Mouse (Mus musculus) forebrain, embryonic 11.5 days (tissue): Measurements from ENCODE around the gene Otub1. TPM values are rescaled to one million over a fixed set of nuclear protein-coding genes. Genes with fewer than 3 reads are reported as not detected.

Source experiments
- ATAC-seq: fragments of 200-750 bp; cut with Nextera tagmentation; replicated peaks from 2 replicates; pipeline ENCODE4 v1.8.0; 2017; ENCODE audit warnings: moderate TSS enrichment; ENCODE audit not compliant: low FRiP score
- DNase-seq: peaks from one replicate; pipeline ENCODE4 v3.0.0-alpha.2; 2017; ENCODE audit warnings: low spot score
- H3K27ac ChIP-seq: fragments of 300-500 bp; sonication (generic); 2 replicates; pipeline ENCODE4 v1.5.1; 2014; ENCODE audit warnings: low read depth, low read length
- H3K27me3 ChIP-seq: fragments of 300-500 bp; sonication (generic); 2 replicates; pipeline ENCODE4 v1.6.1; 2014; ENCODE audit warnings: mild to moderate bottlenecking, low read length, mixed read lengths; ENCODE audit not compliant: control insufficient read depth, insufficient read depth
- H3K36me3 ChIP-seq: fragments of 300-500 bp; sonication (generic); 2 replicates; pipeline ENCODE4 v1.6.1; 2014; ENCODE audit warnings: mild to moderate bottlenecking, low read length, moderate library complexity, mixed read lengths; ENCODE audit not compliant: control insufficient read depth, insufficient read depth
- H3K4me1 ChIP-seq: fragments of 300-500 bp; sonication (generic); replicated peaks from 2 replicates; pipeline ENCODE4 v1.6.1; 2014; ENCODE audit warnings: low read length, mixed read lengths; ENCODE audit not compliant: control insufficient read depth, insufficient read depth
- H3K4me2 ChIP-seq: fragments of 300-500 bp; sonication (generic); 2 replicates; pipeline ENCODE4 v1.6.1; 2014; ENCODE audit warnings: low read depth, mild to moderate bottlenecking, low read length, moderate library complexity, mixed read lengths; ENCODE audit not compliant: severe bottlenecking
- H3K4me3 ChIP-seq: fragments of 300-500 bp; sonication (generic); 2 replicates; pipeline ENCODE4 v1.5.1; 2014; ENCODE audit warnings: low read depth, low read length
- H3K9ac ChIP-seq: fragments of 300-500 bp; sonication (generic); 2 replicates; pipeline ENCODE4 v1.6.1; 2014; ENCODE audit warnings: low read length
- H3K9me3 ChIP-seq: fragments of 300-500 bp; sonication (generic); 2 replicates; pipeline ENCODE4 v1.6.1; 2016; ENCODE audit warnings: low read length, mixed read lengths; ENCODE audit not compliant: control insufficient read depth
- WGBS: fragments of 180-500 bp; shearing (Covaris S2); extraction: QIAGEN DNeasy Blood & Tissue Kit; methylation state at CpG from one replicate; pipeline ENCODE4 v1.1.7; 2014; 5-methylcytosine and 5-hydroxymethylcytosine counted together
- polyA plus RNA-seq: library from polyadenylated mRNA; unstranded; fragments of >200 nt; fragmentation: Nextera tagmentation; extraction: Ambion mirVana; gene quantifications from 2 replicates; pipeline ENCODE4 v1.2.1, GENCODE M21; 2014

Gene Otub1
- polyA plus RNA-seq, 1 experiment from 2014 or later = 238 TPM

- no peaks in the 10 kb centered on the region for H3K9me3 ChIP-seq
- no peaks in the 10 kb centered on the region; the same call in 1 of the 2 replicates for H3K27me3 ChIP-seq
- DNase-seq = no peak
- no peak for ATAC-seq
- H3K4me2 ChIP-seq = no peak overlapping the region
- whole genome bisulfite sequencing = 85% methylated on average over 6 of the region's 6 CpGs
- H3K4me1 ChIP-seq = peaks cover 21% of the 10 kb centered on the region
- H3K9ac ChIP-seq = no peak overlapping the region
- H3K27ac ChIP-seq = no peak overlapping the region
- no peak overlapping the region for H3K4me3 ChIP-seq
- no peaks in the 10 kb centered on the region for H3K36me3 ChIP-seq
Observed at GRCm38 (mm10) chr19:7151927-7152653, 54.0 kb downstream of the Otub1 start.

- DNase-seq = no peak
- H3K9me3 ChIP-seq = no peaks in the 10 kb centered on the region
- no peak overlapping the region for H3K9ac ChIP-seq
- no peak overlapping the region for H3K4me2 ChIP-seq
- H3K27ac ChIP-seq = no peak overlapping the region
- ATAC-seq = no peak
- H3K27me3 ChIP-seq = no peaks in the 10 kb centered on the region; the same call in 1 of the 2 replicates
- no peaks in the 10 kb centered on the region for H3K36me3 ChIP-seq
- peaks cover 16% of the 10 kb centered on the region for H3K4me1 ChIP-seq
- 72% methylated on average over 7 of the region's 7 CpGs for WGBS
- H3K4me3 ChIP-seq = no peak overlapping the region
Observed at GRCm38 (mm10) chr19:7151300-7151926, 54.7 kb downstream of the Otub1 start.

GRCm38 (mm10) chr19:7149158-7149685 is 56.9 kb downstream of the Otub1 start:
- WGBS = 71% methylated on average over 7 of the region's 7 CpGs
- ATAC-seq = no peak
- Histone ChIP-seq H3K9me3 (no peaks in the 10 kb centered on the region), H3K4me1 (peaks cover 10% of the 10 kb centered on the region), H3K27me3 (peaks cover 5% of the 10 kb centered on the region; the same call in 1 of the 2 replicates), H3K4me2 (no peak overlapping the region), H3K9ac (peak overlapping the region; percentile 12; the same call in 1 of the 2 replicates), H3K36me3 (no peaks in the 10 kb centered on the region), H3K4me3 (no peak overlapping the region), H3K27ac (no peak overlapping the region)
- no peak for DNase-seq

- Histone ChIP-seq H3K4me1 (peaks cover 14% of the 10 kb centered on the region), H3K9me3 (no peaks in the 10 kb centered on the region), H3K36me3 (no peaks in the 10 kb centered on the region), H3K27me3 (peaks cover 5% of the 10 kb centered on the region), H3K4me3 (no peak overlapping the region), H3K27ac (no peak overlapping the region), H3K4me2 (no peak overlapping the region), H3K9ac (peak overlapping the region; percentile 12; the same call in 1 of the 2 replicates)
- ATAC-seq (no peak), DNase-seq (no peak)
- 67% methylated on average over 8 of the region's 8 CpGs for WGBS
Observed at GRCm38 (mm10) chr19:7148541-7149085, 57.5 kb downstream of the Otub1 start.

Other genes starting within 250 kb of the Otub1 start
- 305 and 329 TPM in 2 replicates for gene Ppp1r14b, start 231.3 kb downstream of the Otub1 start, polyA plus RNA-seq
- gene Plcb3, start 229.8 kb downstream of the Otub1 start, polyA plus RNA-seq = 21.2 and 24.1 TPM in 2 replicates
- gene Fkbp2, start 225.8 kb downstream of the Otub1 start, polyA plus RNA-seq = 65.4 and 80.7 TPM in 2 replicates
- 29.5 and 32.7 TPM in 2 replicates for gene Vegfb, start 218.7 kb downstream of the Otub1 start, polyA plus RNA-seq
- gene Dnajc4, start 213.7 kb downstream of the Otub1 start, polyA plus RNA-seq = 14.5 and 18.8 TPM in 2 replicates
- gene Nudt22, start 210.2 kb downstream of the Otub1 start, polyA plus RNA-seq = 13.5 and 14.6 TPM in 2 replicates
- gene Trpt1, start 210.2 kb downstream of the Otub1 start, polyA plus RNA-seq = 12.8 and 14.9 TPM in 2 replicates
- gene Fermt3, start 186.8 kb downstream of the Otub1 start, polyA plus RNA-seq = 8.0 and 8.5 TPM in 2 replicates
- 428 and 444 TPM in 2 replicates for gene Stip1, start 166.3 kb downstream of the Otub1 start, polyA plus RNA-seq
- 3.6 and 4.0 TPM in 2 replicates for gene Macrod1, start 149.5 kb downstream of the Otub1 start, polyA plus RNA-seq
- 7.7 and 9.0 TPM in 2 replicates for gene Flrt1, start 100.6 kb downstream of the Otub1 start, polyA plus RNA-seq
- gene Cox8a, start 11.3 kb upstream of the Otub1 start, polyA plus RNA-seq = 678 and 706 TPM in 2 replicates
- gene Naa40, start 34.9 kb upstream of the Otub1 start, polyA plus RNA-seq = 106 and 107 TPM in 2 replicates
- 62.8 and 72.4 TPM in 2 replicates for gene Rcor2, start 61.0 kb upstream of the Otub1 start, polyA plus RNA-seq
- gene Mark2, start 135.5 kb upstream of the Otub1 start, polyA plus RNA-seq = 61.2 and 62.0 TPM in 2 replicates
- 39.9 and 52.0 TPM in 2 replicates for gene Spindoc, start 176.7 kb upstream of the Otub1 start, polyA plus RNA-seq
- 11.5 and 14.2 TPM in 2 replicates for gene 2700081O15Rik, start 211.3 kb upstream of the Otub1 start, polyA plus RNA-seq